Mouse (Mus musculus) lung, postnatal 0 days (tissue): Measurements from ENCODE around the gene Gm43638. TPM values are rescaled to one million over a fixed set of nuclear protein-coding genes. Genes with fewer than 3 reads are reported as not detected.

Source experiments
- ATAC-seq: fragments of 200-750 bp; cut with Nextera tagmentation; 2 replicates; pipeline ENCODE4 v1.8.0; 2017; ENCODE audit warnings: moderate library complexity
- DNase-seq: peaks from one replicate; pipeline ENCODE4 v3.0.0-alpha.2; 2016; ENCODE audit warnings: low spot score
- H3K27ac ChIP-seq: fragments of 300-500 bp; sonication (generic); 2 replicates; pipeline ENCODE4 v1.5.1; 2014; ENCODE audit warnings: antibody characterized with exemption, mild to moderate bottlenecking, low read length, mixed read lengths
- H3K27me3 ChIP-seq: fragments of 300-500 bp; sonication (generic); replicated peaks from 2 replicates; pipeline ENCODE4 v1.6.1; 2014; ENCODE audit warnings: low read length, mixed read lengths; ENCODE audit not compliant: insufficient read depth
- H3K36me3 ChIP-seq: fragments of 300-500 bp; sonication (generic); 2 replicates; pipeline ENCODE4 v1.6.1; 2014; ENCODE audit warnings: low read length, mixed read lengths; ENCODE audit not compliant: insufficient read depth
- H3K4me1 ChIP-seq: fragments of 300-500 bp; sonication (generic); 2 replicates; pipeline ENCODE4 v1.6.1; 2014; ENCODE audit warnings: antibody characterized with exemption, low read depth, low read length, mixed read lengths; ENCODE audit not compliant: insufficient read depth
- H3K4me2 ChIP-seq: fragments of 300-500 bp; sonication (generic); replicated peaks from 2 replicates; pipeline ENCODE4 v1.6.1; 2014; ENCODE audit warnings: low read depth, mild to moderate bottlenecking, low read length, moderate library complexity, mixed read lengths
- H3K4me3 ChIP-seq: fragments of 300-500 bp; sonication (generic); 2 replicates; pipeline ENCODE4 v1.5.1; 2014; ENCODE audit warnings: low read depth, low read length
- H3K9ac ChIP-seq: fragments of 300-500 bp; sonication (generic); replicated peaks from 2 replicates; pipeline ENCODE4 v1.6.1; 2014; ENCODE audit warnings: low read depth, mild to moderate bottlenecking
- H3K9me3 ChIP-seq: fragments of 300-500 bp; sonication (generic); 2 replicates; pipeline ENCODE4 v1.6.1; 2016; ENCODE audit warnings: low read length, mixed read lengths
- CTCF ChIP-seq: IDR thresholded peaks from 2 replicates; pipeline ENCODE4 v1.5.1; 2016; ENCODE audit warnings: antibody characterized with exemption, mild to moderate bottlenecking
- EP300 ChIP-seq: IDR thresholded peaks from 2 replicates; pipeline ENCODE4 v1.6.1; 2016; ENCODE audit warnings: antibody characterized with exemption, mild to moderate bottlenecking, control low read depth
- WGBS: fragments of 180-500 bp; shearing (Covaris S2); extraction: QIAGEN DNeasy Blood & Tissue Kit; methylation state at CpG from one replicate; pipeline ENCODE4 v1.1.7; 2014; 5-methylcytosine and 5-hydroxymethylcytosine counted together
- polyA plus RNA-seq: library from polyadenylated mRNA; unstranded; fragments of >200 nt; fragmentation: Nextera tagmentation; extraction: Ambion mirVana; gene quantifications from 2 replicates; pipeline ENCODE4 v1.2.1, GENCODE M21; 2015

The Gm43638 gene
- polyA plus RNA-seq, 1 experiment from 2014 or later = not detected

- ATAC-seq (no peak), DNase-seq (no peak)
- Histone ChIP-seq H3K4me2 (no peak overlapping the region), H3K4me3 (no peak overlapping the region), H3K27ac (no peak overlapping the region), H3K4me1 (no peaks in the 10 kb centered on the region), H3K27me3 (no peaks in the 10 kb centered on the region), H3K9me3 (no peaks in the 10 kb centered on the region), H3K9ac (no peak overlapping the region), H3K36me3 (no peaks in the 10 kb centered on the region)
- TF ChIP-seq CTCF (no peak), EP300 (no peak)
Observed at GRCm38 (mm10) chr5:87499341-87499740, 12.7 kb upstream of the Gm43638 start.

- no peak for TF ChIP-seq CTCF
- TF ChIP-seq EP300 = no peak
- H3K36me3 ChIP-seq = no peaks in the 10 kb centered on the region
- H3K9ac ChIP-seq = no peak overlapping the region
- DNase-seq (no peak), ATAC-seq (no peak)
- H3K4me1 ChIP-seq = no peaks in the 10 kb centered on the region
- no peaks in the 10 kb centered on the region for H3K9me3 ChIP-seq
- H3K4me3 ChIP-seq = no peak overlapping the region
- no peak overlapping the region for H3K27ac ChIP-seq
- H3K4me2 ChIP-seq = no peak overlapping the region
- no peaks in the 10 kb centered on the region for H3K27me3 ChIP-seq
Observed at GRCm38 (mm10) chr5:87498936-87499335, 12.3 kb upstream of the Gm43638 start.

- no peaks in the 10 kb centered on the region for H3K27me3 ChIP-seq
- TF ChIP-seq CTCF (no peak), EP300 (no peak)
- no peak within 1 kb of the TSS for H3K9ac ChIP-seq
- no peak within 1 kb of the TSS for H3K27ac ChIP-seq
- ATAC-seq = no peak
- WGBS = 80% methylated on average over 1 of the region's 1 CpGs
- H3K4me2 ChIP-seq = no peak within 1 kb of the TSS
- H3K4me1 ChIP-seq = no peaks in the 10 kb centered on the region
- no peaks in the 10 kb centered on the region for H3K36me3 ChIP-seq
- H3K9me3 ChIP-seq = no peaks in the 10 kb centered on the region
- H3K4me3 ChIP-seq = no peak within 1 kb of the TSS
- no peak for DNase-seq
Observed at GRCm38 (mm10) chr5:87490771-87491170, 4.2 kb upstream of the Gm43638 start, which contains the start of gene Ugt2a1. Gene Ugt2a1 (minus strand): TSS chr5:87490871.

- no peak for DNase-seq
- H3K36me3 ChIP-seq = no peaks in the 10 kb centered on the region
- no peak within 1 kb of the TSS for H3K4me2 ChIP-seq
- no peak for ATAC-seq
- no peaks in the 10 kb centered on the region for H3K27me3 ChIP-seq
- no peak within 1 kb of the TSS for H3K4me3 ChIP-seq
- no peaks in the 10 kb centered on the region for H3K9me3 ChIP-seq
- WGBS = 70% methylated on average over 5 of the region's 5 CpGs
- H3K4me1 ChIP-seq = no peaks in the 10 kb centered on the region
- no peak within 1 kb of the TSS for H3K9ac ChIP-seq
- no peak for TF ChIP-seq EP300
- no peak for TF ChIP-seq CTCF
- no peak within 1 kb of the TSS for H3K27ac ChIP-seq
Observed at GRCm38 (mm10) chr5:87482160-87482559, 4.4 kb downstream of the Gm43638 start, which contains the start of gene Ugt2a2. Gene Ugt2a2 (minus strand): TSS chr5:87482260.

- no peak for DNase-seq
- H3K27ac ChIP-seq = no peak overlapping the region
- no peaks in the 10 kb centered on the region for H3K9me3 ChIP-seq
- H3K4me1 ChIP-seq = no peaks in the 10 kb centered on the region
- no peaks in the 10 kb centered on the region for H3K27me3 ChIP-seq
- WGBS = 44% methylated on average over 1 of the region's 1 CpGs
- H3K36me3 ChIP-seq = no peaks in the 10 kb centered on the region
- TF ChIP-seq CTCF (no peak), EP300 (no peak)
- no peak overlapping the region for H3K9ac ChIP-seq
- no peak overlapping the region for H3K4me3 ChIP-seq
- H3K4me2 ChIP-seq = no peak overlapping the region
- ATAC-seq = no peak
Observed at GRCm38 (mm10) chr5:87458810-87459209, 27.8 kb downstream of the Gm43638 start.

GRCm38 (mm10) chr5:87457701-87458100 is 28.9 kb downstream of the Gm43638 start:
- Histone ChIP-seq H3K9ac (no peak overlapping the region), H3K36me3 (no peaks in the 10 kb centered on the region), H3K27me3 (no peaks in the 10 kb centered on the region), H3K4me3 (no peak overlapping the region), H3K27ac (no peak overlapping the region), H3K9me3 (no peaks in the 10 kb centered on the region), H3K4me1 (no peaks in the 10 kb centered on the region), H3K4me2 (no peak overlapping the region)
- ATAC-seq (no peak), DNase-seq (no peak)
- TF ChIP-seq EP300 = no peak
- TF ChIP-seq CTCF = no peak

GRCm38 (mm10) chr5:87456216-87456850 is 30.3 kb downstream of the Gm43638 start:
- 80% methylated on average over 3 of the region's 3 CpGs for WGBS
- Histone ChIP-seq H3K36me3 (no peaks in the 10 kb centered on the region), H3K9me3 (no peaks in the 10 kb centered on the region), H3K27me3 (no peaks in the 10 kb centered on the region), H3K9ac (no peak overlapping the region), H3K4me3 (no peak overlapping the region), H3K27ac (no peak overlapping the region), H3K4me1 (no peaks in the 10 kb centered on the region), H3K4me2 (no peak overlapping the region)
- TF ChIP-seq CTCF (no peak), EP300 (no peak)
- DNase-seq (no peak), ATAC-seq (no peak)
